Mouse (Mus musculus): Measurements from ENCODE around the gene Slc25a35. TPM values are rescaled to one million over a fixed set of nuclear protein-coding genes. Genes with fewer than 3 reads are reported as not detected.
"Not testable (repeated sequence)": the region's sequence is repeated elsewhere in the genome, so short reads cannot be mapped to it uniquely, and the experiment has no call there.

The Slc25a35 gene
- polyA plus RNA-seq, 1 experiment from 2014 or later = 2.1 TPM

DNA sequence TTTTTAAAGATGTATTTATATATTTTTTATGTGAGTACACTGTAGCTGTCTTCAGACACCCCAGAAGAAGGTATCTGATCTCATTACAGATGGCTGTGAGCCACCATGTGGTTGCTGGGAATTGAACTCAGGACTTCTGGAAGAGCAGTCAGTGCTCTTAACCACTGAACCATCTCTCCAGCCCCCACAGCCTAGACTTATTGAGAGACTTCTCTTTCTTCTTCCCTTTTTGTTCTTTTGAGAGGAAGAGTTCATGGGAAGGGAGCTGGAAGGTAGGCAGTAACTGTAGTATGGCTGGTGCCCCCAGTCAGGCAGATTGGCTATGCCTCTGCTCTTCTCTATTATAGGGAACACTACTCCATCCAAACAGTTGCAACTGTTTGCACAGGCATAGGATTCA lies 38.6 kb downstream of the Slc25a35 start:
- not testable (repeated sequence) for ATAC-seq (ENCODE audit: extremely low read depth, insufficient number of reproducible peaks, low FRiP score, low TSS enrichment); H3K27me3 ChIP-seq (replicated peaks); H3K27ac ChIP-seq (replicated peaks); H3K9me3 ChIP-seq; H3K4me2 ChIP-seq; H3K4me3 ChIP-seq; H3K9ac ChIP-seq
- peaks cover 22% of the 10 kb centered on the region for H3K4me1 ChIP-seq
- peaks cover 19% of the 10 kb centered on the region for H3K36me3 ChIP-seq

DNA sequence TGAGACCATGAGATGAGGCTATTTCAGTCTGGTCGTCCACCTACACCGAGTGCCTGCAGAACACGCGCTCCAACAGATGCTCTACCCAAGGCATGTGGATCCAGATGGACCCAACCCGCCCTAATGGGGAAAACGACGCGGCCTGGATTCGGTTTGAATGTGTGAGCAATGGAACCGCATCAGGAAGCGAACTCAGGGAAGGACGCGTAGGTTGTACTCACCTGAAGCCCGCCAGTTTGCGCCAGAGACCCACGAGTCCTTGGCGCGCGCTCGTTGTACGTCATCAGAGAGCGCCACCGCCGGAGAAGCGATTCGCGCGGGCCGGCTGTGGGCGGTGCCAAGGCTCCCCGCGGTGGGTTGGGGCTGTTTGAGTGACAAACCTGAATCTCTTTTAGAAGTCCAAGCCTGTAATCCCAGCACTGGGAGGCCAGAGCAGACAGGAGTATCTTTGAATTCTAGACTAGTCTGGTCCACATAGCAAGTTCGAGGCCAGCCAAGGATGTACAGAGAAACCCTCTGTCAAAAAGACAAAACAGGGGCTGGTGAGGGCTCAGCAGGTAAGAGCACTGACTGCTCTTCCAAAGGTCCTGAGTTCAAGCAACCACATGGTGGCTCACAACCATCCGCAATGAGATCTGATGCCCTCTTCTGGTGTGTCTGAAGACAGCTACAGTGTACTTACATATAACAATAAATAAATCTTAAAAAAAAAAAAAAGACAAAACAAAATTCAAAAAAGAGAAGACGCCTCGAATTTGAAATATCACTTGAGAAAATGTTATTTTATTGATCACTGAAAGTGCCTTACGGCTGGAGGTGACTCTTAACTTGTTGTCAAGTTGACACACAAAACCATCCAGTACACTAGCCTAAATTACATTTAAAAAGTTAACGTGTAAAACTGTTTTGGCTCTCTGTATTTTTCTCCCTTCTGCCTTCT lies 40.5 kb downstream of the Slc25a35 start, which contains the start of gene Pfas:
TSS of gene Pfas (minus strand) at position 279 of the 940 bp plus-strand sequence.
- Histone ChIP-seq H3K9me3 (no peaks in the 10 kb centered on the region), H3K4me2 (peak within 1 kb of the TSS; percentile 83), H3K27ac (replicated peaks) (peak within 1 kb of the TSS; percentile 59), H3K27me3 (replicated peaks) (no peaks in the 10 kb centered on the region), H3K36me3 (0 out of 2 replicates have a peak, but pooled peaks cover under 1% of the 10 kb centered on the region), H3K9ac (peak within 1 kb of the TSS; percentile 84), H3K4me1 (peaks cover 24% of the 10 kb centered on the region), H3K4me3 (peak within 1 kb of the TSS; percentile 72)
- peak; percentile 64 for ATAC-seq (ENCODE audit: extremely low read depth, insufficient number of reproducible peaks, low FRiP score, low TSS enrichment)
- 8% methylated on average over 38 of the region's 38 CpGs for WGBS

DNA sequence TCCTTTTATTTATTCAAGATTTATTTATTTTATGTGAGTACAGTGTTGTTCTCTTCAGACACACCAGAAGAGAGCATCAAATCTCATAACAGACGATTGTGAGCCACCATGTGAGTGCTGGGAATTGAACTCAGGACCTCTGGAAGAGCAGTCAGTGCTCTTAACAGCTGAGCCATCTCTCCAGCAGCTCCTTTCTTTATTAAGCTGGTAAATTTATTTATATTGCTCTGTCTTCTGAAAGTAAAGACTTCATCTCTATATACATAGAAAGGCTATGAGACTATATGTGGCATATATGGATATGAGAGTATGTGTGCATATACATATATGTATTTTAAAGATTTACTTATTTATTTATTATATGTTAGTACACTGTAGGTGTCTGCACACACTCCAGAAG lies 41.6 kb downstream of the Slc25a35 start:
- ATAC-seq (ENCODE audit: extremely low read depth, insufficient number of reproducible peaks, low FRiP score, low TSS enrichment) = no peak
- Histone ChIP-seq H3K9me3 (no peaks in the 10 kb centered on the region), H3K4me1 (peaks cover 24% of the 10 kb centered on the region), H3K4me3 (no peak overlapping the region), H3K27me3 (replicated peaks) (no peaks in the 10 kb centered on the region), H3K36me3 (no peaks in the 10 kb centered on the region), H3K27ac (replicated peaks) (no peak overlapping the region), H3K4me2 (no peak overlapping the region), H3K9ac (no peak overlapping the region)
- 85% methylated on average over 1 of the region's 1 CpGs for WGBS

DNA sequence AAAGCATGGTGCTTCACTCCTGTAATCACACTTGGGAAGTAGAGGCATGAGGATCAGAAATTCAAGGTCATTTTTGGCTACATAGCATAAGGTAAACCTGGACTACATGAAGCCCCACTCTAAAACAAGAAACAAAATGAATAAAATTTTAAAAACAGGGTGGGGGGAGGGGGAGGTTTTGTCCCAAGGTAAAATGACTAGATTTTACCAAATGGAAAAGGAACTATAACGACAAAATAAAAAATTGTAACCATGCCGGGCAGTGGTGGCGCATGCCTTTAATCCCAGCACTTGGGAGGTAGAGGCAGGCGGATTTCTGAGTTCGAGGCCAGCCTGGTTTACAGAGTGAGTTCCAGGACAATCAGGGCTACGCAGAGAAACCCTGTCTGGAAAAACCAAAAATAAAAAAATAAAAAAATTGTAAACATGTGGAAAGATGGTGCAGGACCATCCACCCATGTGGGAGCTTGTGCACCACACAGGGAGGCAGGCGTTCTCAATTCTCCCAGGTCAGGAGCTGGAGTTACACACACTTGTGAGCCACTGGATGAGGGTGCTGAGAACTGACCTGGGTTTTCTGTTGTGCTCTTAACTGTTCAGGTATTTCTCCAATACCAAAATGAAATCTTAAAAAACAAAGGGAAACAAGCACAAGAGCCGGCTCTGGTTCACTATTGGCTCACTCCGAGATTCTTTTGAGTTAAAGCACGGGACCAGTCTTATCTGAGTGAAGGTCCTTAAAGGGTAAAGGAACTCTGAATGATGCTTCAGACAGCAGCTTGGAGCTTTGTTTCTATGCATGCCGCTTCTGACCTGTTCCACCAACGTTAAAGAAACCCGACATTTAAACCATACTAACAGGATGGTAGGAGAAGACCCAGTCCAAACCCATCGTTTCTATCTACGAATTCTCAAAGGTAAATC lies 42.7 kb downstream of the Slc25a35 start:
- WGBS = 78% methylated on average over 15 of the region's 15 CpGs
- Histone ChIP-seq H3K4me2 (peak overlapping the region; percentile 91), H3K27me3 (replicated peaks) (no peaks in the 10 kb centered on the region), H3K4me3 (peak overlapping the region; percentile 59), H3K36me3 (no peaks in the 10 kb centered on the region), H3K9me3 (no peaks in the 10 kb centered on the region), H3K4me1 (peaks cover 29% of the 10 kb centered on the region), H3K27ac (replicated peaks) (peak overlapping the region; percentile 98), H3K9ac (0 out of 2 replicates have a peak overlapping the region, but pooled peaks have one; percentile 37)
- ATAC-seq (ENCODE audit: extremely low read depth, insufficient number of reproducible peaks, low FRiP score, low TSS enrichment) = no peak

DNA sequence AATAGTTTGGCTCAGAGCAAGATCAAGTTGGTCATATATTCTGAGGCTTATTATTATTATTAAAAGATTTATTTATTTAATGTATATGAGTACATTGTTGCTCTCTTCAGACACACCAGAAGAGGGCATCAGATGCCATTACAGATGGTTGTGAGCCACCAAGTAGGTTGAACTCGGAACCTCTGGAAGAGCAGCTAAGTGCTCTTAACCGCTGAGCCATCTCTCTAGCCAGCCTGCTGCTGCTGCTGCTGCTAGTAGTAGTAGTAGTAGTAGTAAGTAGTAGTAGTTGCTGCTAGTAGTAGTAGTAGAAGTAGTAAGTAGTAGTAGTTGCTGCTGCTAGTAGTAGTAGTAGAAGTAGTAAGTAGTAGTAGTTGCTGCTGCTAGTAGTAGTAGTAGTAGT lies 43.5 kb downstream of the Slc25a35 start:
- H3K9me3 ChIP-seq; ATAC-seq (ENCODE audit: extremely low read depth, insufficient number of reproducible peaks, low FRiP score, low TSS enrichment); H3K27me3 ChIP-seq (replicated peaks); H3K36me3 ChIP-seq: not testable (repeated sequence)
- Histone ChIP-seq H3K9ac (peak overlapping the region; percentile 86), H3K27ac (replicated peaks) (peak overlapping the region; percentile 98), H3K4me1 (peaks cover 30% of the 10 kb centered on the region), H3K4me3 (peak overlapping the region; percentile 59), H3K4me2 (peak overlapping the region; percentile 91)
- WGBS = 66% methylated on average over 2 of the region's 2 CpGs

DNA sequence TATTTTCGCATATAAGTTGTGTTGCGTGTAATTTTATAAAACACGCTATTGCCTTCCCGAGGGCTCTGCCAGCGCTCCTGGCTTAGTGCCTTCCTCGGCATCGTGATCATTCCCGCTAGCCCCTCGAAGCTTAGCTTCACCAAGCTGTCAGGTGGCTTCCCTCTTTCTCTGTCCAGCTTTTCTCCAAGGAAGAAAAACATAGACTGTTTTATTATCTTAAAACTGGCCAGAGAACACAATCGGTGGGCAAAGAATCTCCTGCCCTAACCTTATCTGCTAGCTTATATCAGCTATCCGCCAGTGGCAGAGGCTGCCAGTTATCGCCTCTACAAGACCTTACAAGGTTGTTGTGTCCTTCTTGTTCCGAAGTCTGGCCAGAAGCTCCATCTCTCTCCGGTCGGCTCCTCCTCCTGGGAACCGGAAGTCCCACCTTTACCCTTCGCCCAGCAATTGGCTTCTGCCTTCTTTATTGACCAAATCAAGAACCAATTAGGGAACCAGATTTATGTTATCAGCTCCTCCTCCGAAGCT lies 44.2 kb downstream of the Slc25a35 start:
- Histone ChIP-seq H3K36me3 (no peaks in the 10 kb centered on the region), H3K27me3 (replicated peaks) (no peaks in the 10 kb centered on the region), H3K4me2 (peak overlapping the region; percentile 91), H3K9me3 (no peaks in the 10 kb centered on the region), H3K27ac (replicated peaks) (peak overlapping the region; percentile 98), H3K9ac (peak overlapping the region; percentile 86), H3K4me1 (peaks cover 34% of the 10 kb centered on the region), H3K4me3 (peak overlapping the region; percentile 59)
- peak; percentile 50; the same call in 1 of the 2 replicates for ATAC-seq (ENCODE audit: extremely low read depth, insufficient number of reproducible peaks, low FRiP score, low TSS enrichment)
- under 1% methylated on average over 18 of the region's 18 CpGs for WGBS

DNA sequence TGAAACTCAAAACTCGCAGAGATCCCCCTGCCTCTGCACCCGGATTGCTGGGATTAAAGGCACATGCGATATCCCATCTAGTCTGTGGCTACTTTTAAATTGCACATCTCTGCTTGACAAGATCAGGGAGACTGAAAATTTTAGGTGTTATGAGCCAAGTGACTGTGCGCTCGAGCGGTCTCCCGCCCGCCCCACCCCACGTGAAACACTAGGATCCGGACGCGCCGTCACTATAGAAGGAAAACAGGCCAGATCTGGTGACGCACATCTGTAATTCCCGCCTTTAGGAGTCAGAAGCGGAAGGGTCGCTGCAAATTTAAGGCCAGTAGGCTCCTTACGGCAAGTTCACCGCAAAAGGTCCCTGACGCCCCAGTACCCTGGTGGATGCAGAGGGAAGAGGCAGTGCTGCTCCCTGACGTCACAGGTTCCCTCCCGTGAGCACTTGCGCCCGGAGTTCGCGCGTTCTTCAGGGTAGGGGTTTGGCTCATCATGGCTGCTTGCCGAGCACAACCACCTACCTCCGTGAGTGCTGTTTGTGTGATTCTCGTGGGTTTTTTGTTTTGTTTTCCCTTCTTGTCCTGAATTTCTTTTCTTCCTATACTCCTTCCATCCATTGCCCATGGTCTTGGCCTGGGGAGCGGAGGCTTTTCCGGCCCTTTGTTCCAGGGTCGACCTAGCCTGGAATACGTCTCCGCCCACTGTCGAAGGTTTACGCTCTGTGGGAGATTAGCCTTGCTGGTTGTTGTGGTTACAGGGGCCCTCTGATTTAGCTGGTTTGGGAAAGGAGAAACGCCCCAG lies 47.9 kb downstream of the Slc25a35 start, which contains the start of gene Ctc1:
TSS of gene Ctc1 (plus strand) at position 268 of the 798 bp plus-strand sequence.
- Histone ChIP-seq H3K27me3 (replicated peaks) (no peaks in the 10 kb centered on the region), H3K9ac (peak within 1 kb of the TSS; percentile 95), H3K4me1 (peaks cover 28% of the 10 kb centered on the region), H3K4me2 (peak within 1 kb of the TSS; percentile 86), H3K9me3 (no peaks in the 10 kb centered on the region), H3K27ac (replicated peaks) (peak within 1 kb of the TSS; percentile 94), H3K4me3 (peak within 1 kb of the TSS; percentile 80), H3K36me3 (peaks cover 6% of the 10 kb centered on the region)
- ATAC-seq (ENCODE audit: extremely low read depth, insufficient number of reproducible peaks, low FRiP score, low TSS enrichment) = peak; percentile 90
- WGBS = 1% methylated on average over 38 of the region's 38 CpGs

DNA sequence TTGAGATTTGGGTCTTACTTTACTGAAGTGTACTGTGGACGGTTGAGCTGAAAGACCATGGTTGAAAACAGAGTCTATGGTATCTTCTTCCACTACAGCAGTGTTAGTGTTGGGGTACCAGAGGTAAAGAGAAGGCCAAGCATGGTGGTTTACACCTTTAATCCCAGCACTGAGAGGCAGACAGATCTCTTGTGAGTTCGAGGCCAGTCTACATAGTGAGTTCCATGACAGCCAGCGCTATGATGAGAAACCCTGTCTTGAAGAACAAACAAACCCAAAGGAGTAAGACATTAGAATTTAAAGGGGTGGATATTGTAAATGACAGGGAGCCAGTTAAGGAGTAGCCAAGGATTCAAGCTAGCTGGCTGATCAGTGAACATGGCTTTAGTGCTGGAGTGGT lies 48.8 kb downstream of the Slc25a35 start:
- WGBS = 56% methylated on average over 3 of the region's 3 CpGs

DNA sequence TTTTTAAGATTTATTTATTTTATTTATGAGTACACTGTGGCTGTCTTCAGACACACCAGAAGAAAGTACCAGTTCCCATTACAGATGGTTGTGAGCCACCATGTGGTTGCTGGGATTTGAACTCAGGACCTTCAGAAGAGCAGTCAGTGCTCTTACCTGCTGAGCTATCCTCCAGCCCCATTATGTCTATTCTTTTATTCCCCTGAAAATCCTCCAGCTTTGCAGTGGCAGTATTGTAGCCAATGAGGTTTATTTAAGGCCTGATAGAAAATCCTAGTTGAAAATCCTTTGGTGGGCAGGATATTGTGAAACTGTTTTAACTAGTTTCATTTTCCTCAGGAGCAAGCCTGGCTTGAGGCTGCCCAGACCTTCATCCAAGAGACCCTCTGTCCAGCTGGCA lies 52.8 kb downstream of the Slc25a35 start:
- Histone ChIP-seq H3K27ac (replicated peaks) (no peak overlapping the region), H3K4me1 (peaks cover 14% of the 10 kb centered on the region), H3K27me3 (replicated peaks) (no peaks in the 10 kb centered on the region), H3K9ac (no peak overlapping the region), H3K4me3 (no peak overlapping the region), H3K9me3 (no peaks in the 10 kb centered on the region), H3K4me2 (no peak overlapping the region), H3K36me3 (peaks cover 55% of the 10 kb centered on the region)
- no peak for ATAC-seq (ENCODE audit: extremely low read depth, insufficient number of reproducible peaks, low FRiP score, low TSS enrichment)

More for the DNA sequence above, 48.8 kb downstream of the Slc25a35 start:
- Histone ChIP-seq H3K4me2 (peak overlapping the region; percentile 86), H3K27ac (replicated peaks) (peak overlapping the region; percentile 94; the same call in 1 of the 2 replicates), H3K4me3 (peak overlapping the region; percentile 80), H3K27me3 (replicated peaks) (no peaks in the 10 kb centered on the region), H3K4me1 (peaks cover 19% of the 10 kb centered on the region), H3K36me3 (peaks cover 15% of the 10 kb centered on the region), H3K9me3 (no peaks in the 10 kb centered on the region), H3K9ac (peak overlapping the region; percentile 95)
- ATAC-seq (ENCODE audit: extremely low read depth, insufficient number of reproducible peaks, low FRiP score, low TSS enrichment) = no peak

Measured in heart, embryonic 13.5 days (tissue).